Mouse (Mus musculus) embryonic facial prominence, embryonic 13.5 days (tissue): Measurements from ENCODE around the gene Arhgef28. TPM values are rescaled to one million over a fixed set of nuclear protein-coding genes. Genes with fewer than 3 reads are reported as not detected.
A peak's percentile ranks its signal among the peaks of the same experiment; 100 is the strongest.

Experiments used
- ATAC-seq: fragments of 200-750 bp; cut with Nextera tagmentation; 2 replicates; pipeline ENCODE4 v1.8.0; 2017; ENCODE audit warnings: low read depth; ENCODE audit not compliant: insufficient number of reproducible peaks, insufficient read depth, low FRiP score, low TSS enrichment
- H3K27ac ChIP-seq: fragments of 300-500 bp; sonication (generic); 2 replicates; pipeline ENCODE4 v1.5.1; 2015; ENCODE audit warnings: moderate library complexity, mild to moderate bottlenecking, inconsistent platforms
- H3K27me3 ChIP-seq: fragments of 300-500 bp; sonication (generic); 2 replicates; pipeline ENCODE4 v1.6.1; 2015; ENCODE audit warnings: mild to moderate bottlenecking, inconsistent platforms
- H3K36me3 ChIP-seq: fragments of 300-500 bp; sonication (generic); 2 replicates; pipeline ENCODE4 v1.6.1; 2015; ENCODE audit warnings: mild to moderate bottlenecking, inconsistent platforms
- H3K4me1 ChIP-seq: fragments of 300-500 bp; sonication (generic); 2 replicates; pipeline ENCODE4 v1.6.1; 2015; ENCODE audit warnings: inconsistent platforms
- H3K4me2 ChIP-seq: fragments of 300-500 bp; sonication (generic); 2 replicates; pipeline ENCODE4 v1.6.1; 2015; ENCODE audit warnings: moderate library complexity, mild to moderate bottlenecking, inconsistent platforms
- H3K4me3 ChIP-seq: fragments of 300-500 bp; sonication (generic); 2 replicates; pipeline ENCODE4 v1.5.1; 2015; ENCODE audit warnings: mild to moderate bottlenecking, inconsistent platforms
- H3K9ac ChIP-seq: fragments of 300-500 bp; sonication (generic); 2 replicates; pipeline ENCODE4 v1.6.1; 2015; ENCODE audit warnings: mild to moderate bottlenecking, inconsistent platforms
- H3K9me3 ChIP-seq: fragments of 300-500 bp; sonication (generic); 2 replicates; pipeline ENCODE4 v1.6.1; 2016; ENCODE audit warnings: inconsistent platforms
- WGBS: fragments of 180-500 bp; shearing (Covaris S2); methylation state at CpG from one replicate; pipeline ENCODE4 v1.1.7; 2015; ENCODE audit warnings: mixed read lengths; 5-methylcytosine and 5-hydroxymethylcytosine counted together
- polyA plus RNA-seq: library from polyadenylated mRNA; unstranded; fragments of >200 nt; fragmentation: Nextera tagmentation; extraction: Ambion mirVana; gene quantifications from 2 replicates; pipeline ENCODE4 v1.2.1, GENCODE M21; 2015

Arhgef28 gene
- polyA plus RNA-seq, 1 experiment from 2014 or later: 12.9 TPM

DNA sequence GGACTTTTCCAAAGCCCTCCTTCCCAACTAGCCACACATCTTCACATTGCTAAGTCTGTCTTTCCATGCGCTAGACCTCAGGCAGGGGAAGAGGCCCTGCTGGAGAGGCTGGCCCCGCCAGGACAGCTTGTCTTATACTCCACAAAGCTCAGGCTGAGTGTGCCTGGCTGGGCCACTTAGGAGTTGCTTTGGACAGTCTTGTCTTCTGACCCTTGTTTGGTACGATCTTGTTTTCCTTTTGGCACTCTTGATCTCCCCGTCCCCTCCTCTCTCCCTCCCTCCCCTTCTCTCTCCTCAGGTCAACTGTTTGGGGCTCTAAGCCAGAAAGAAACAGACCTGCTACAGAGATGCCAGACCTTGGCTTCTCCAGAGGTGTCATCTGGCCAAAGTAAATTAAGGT, 110.3 kb downstream of the Arhgef28 start:
- Histone ChIP-seq H3K27me3 (no peaks in the 10 kb centered on the region; the same call in 1 of the 2 replicates), H3K4me3 (no peak overlapping the region), H3K4me1 (peaks cover 31% of the 10 kb centered on the region), H3K9me3 (no peaks in the 10 kb centered on the region), H3K36me3 (no peaks in the 10 kb centered on the region), H3K4me2 (no peak overlapping the region), H3K27ac (no peak overlapping the region), H3K9ac (no peak overlapping the region)
- no peak for ATAC-seq
- 56% methylated on average over 4 of the region's 4 CpGs for WGBS

DNA sequence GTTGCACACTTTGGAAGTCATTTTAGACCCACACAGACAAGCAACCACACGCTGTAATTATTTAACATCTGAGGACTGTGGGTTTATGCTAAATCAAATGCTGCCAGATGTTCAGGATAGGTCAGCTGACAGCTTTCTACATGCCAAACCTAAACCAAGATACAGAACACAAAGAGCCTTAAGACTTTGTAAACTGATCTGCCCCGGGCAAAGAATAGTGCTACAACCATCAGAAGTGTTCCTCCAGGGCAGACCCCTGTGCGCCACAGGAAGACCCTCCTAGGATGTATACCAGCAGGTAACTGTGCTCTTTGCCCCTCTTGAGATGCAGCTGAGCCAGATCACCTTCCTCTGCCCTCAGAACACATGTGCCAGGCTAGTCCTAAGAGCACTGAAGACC, 111.9 kb downstream of the Arhgef28 start:
- no peak overlapping the region for H3K9ac ChIP-seq
- peak overlapping the region; percentile 55 for H3K27ac ChIP-seq
- 0 out of 2 replicates have a peak overlapping the region, but pooled peaks have one; percentile 11 for H3K4me2 ChIP-seq
- 11% methylated on average over 3 of the region's 3 CpGs for WGBS
- ATAC-seq: peak; percentile 32; the same call in 1 of the 2 replicates
- peaks cover 31% of the 10 kb centered on the region for H3K4me1 ChIP-seq
- no peaks in the 10 kb centered on the region; the same call in 1 of the 2 replicates for H3K27me3 ChIP-seq
- H3K36me3 ChIP-seq: no peaks in the 10 kb centered on the region
- no peaks in the 10 kb centered on the region for H3K9me3 ChIP-seq
- no peak overlapping the region for H3K4me3 ChIP-seq

DNA sequence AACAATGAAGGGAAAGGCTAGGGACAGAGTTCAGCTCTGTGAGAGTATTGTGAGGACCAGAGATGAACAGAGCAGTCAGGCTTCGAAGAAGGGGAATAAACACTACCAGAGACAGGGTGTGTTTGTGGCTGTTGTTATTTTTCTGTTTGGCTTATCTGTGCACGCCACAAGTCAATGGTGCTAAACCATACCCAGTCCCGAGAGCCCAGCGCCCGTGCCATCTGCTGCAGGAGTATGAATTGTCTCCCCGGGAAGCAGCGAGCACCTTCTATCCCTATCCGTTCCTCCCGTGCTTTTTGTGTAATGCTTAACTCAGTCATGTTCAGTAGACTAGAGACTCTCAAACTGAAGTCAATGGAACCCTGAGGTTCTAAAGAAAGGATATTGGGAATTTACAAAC, 112.8 kb downstream of the Arhgef28 start:
- no peaks in the 10 kb centered on the region for H3K36me3 ChIP-seq
- H3K9ac ChIP-seq: no peak overlapping the region
- no peak for ATAC-seq
- WGBS: 60% methylated on average over 9 of the region's 9 CpGs
- H3K27ac ChIP-seq: 0 out of 2 replicates have a peak overlapping the region, but pooled peaks have one; percentile 2
- no peak overlapping the region for H3K4me3 ChIP-seq
- H3K4me2 ChIP-seq: peak overlapping the region; percentile 20
- no peaks in the 10 kb centered on the region for H3K9me3 ChIP-seq
- no peaks in the 10 kb centered on the region; the same call in 1 of the 2 replicates for H3K27me3 ChIP-seq
- H3K4me1 ChIP-seq: peaks cover 31% of the 10 kb centered on the region

DNA sequence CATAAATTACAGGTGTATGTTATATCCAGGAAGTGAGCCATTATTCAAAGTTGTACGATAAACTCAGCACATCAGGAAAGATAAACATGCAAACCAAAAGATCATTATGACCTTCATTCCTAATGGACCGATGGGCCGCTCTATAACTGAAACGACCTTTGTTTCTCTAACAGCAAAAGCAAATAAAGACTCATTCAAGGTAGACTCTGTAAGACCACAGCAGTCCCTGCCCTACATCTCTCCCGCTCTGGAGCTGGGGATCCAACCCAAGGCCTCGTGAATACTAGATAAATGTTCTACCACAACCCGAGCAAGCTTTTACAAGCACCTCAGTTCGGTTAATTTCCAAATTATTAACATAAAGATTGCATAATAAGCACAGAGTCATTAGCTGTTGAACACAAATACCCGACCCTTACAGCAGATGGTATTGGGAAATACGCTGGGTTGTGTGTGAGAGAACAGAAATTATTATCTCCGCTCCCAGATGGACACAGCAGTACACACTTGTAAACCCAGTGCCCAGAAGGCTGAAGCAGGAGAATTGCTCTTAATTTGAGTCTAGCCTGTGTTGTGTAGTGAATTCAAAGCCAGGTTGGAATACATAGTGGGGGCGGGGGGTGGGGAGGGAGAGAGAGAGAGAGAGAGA, 113.8 kb downstream of the Arhgef28 start:
- no peaks in the 10 kb centered on the region; the same call in 1 of the 2 replicates for H3K27me3 ChIP-seq
- H3K4me3 ChIP-seq: no peak overlapping the region
- no peak for ATAC-seq
- peaks cover 31% of the 10 kb centered on the region for H3K4me1 ChIP-seq
- no peak overlapping the region for H3K27ac ChIP-seq
- H3K9ac ChIP-seq: no peak overlapping the region
- no peaks in the 10 kb centered on the region for H3K36me3 ChIP-seq
- H3K9me3 ChIP-seq: no peaks in the 10 kb centered on the region
- H3K4me2 ChIP-seq: no peak overlapping the region
- WGBS: 88% methylated on average over 12 of the region's 12 CpGs

DNA sequence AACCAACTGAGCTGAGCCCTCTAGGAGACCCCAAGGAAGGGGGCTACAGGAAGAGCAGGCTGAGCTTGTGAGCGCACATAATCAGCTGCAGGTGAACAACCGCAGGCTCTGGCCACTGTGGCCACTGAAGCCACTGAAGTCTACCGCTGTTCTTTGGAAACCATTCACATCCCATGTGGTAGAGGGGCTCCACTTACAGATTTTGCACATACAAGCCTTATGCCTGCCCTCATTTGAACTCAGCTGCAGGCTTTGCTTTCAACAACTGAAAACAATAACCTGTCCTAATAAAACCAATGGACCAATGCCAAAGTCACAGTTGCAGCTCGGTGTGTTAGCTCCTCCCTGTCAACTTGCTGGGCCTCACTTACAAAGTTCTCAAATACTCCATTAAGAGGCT, 126.6 kb downstream of the Arhgef28 start:
- Histone ChIP-seq H3K27me3 (no peaks in the 10 kb centered on the region), H3K27ac (0 out of 2 replicates have a peak overlapping the region, but pooled peaks have one; percentile 4), H3K9ac (no peak overlapping the region), H3K4me2 (no peak overlapping the region), H3K4me1 (peaks cover 7% of the 10 kb centered on the region), H3K36me3 (no peaks in the 10 kb centered on the region), H3K4me3 (no peak overlapping the region), H3K9me3 (no peaks in the 10 kb centered on the region)
- ATAC-seq: no peak
- WGBS: 51% methylated on average over 4 of the region's 4 CpGs

DNA sequence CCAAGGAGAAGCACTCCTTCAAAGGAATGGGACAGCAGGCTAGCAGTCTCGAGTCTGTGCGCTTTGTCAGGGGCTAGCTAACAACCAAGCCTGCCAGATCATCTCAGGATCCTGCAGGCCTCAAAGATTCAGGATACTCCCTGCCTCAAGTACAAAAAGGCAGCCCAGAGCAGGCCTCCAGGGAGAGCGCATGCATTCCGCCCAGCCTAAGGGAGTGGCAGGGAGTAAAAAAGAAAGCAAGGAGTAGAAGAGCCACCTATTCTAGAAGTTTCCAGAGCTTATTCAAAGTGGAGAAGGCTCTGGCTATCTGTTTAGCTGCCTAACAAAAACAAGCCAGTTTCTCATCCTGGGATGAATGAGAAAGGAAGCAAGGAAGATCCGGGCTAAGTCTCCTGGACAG, 128.0 kb downstream of the Arhgef28 start:
- Histone ChIP-seq H3K4me2 (no peak overlapping the region), H3K9ac (no peak overlapping the region), H3K36me3 (no peaks in the 10 kb centered on the region), H3K4me3 (no peak overlapping the region), H3K9me3 (no peaks in the 10 kb centered on the region), H3K4me1 (peaks cover 7% of the 10 kb centered on the region), H3K27ac (no peak overlapping the region), H3K27me3 (no peaks in the 10 kb centered on the region)
- no peak for ATAC-seq
- WGBS: 83% methylated on average over 5 of the region's 5 CpGs

DNA sequence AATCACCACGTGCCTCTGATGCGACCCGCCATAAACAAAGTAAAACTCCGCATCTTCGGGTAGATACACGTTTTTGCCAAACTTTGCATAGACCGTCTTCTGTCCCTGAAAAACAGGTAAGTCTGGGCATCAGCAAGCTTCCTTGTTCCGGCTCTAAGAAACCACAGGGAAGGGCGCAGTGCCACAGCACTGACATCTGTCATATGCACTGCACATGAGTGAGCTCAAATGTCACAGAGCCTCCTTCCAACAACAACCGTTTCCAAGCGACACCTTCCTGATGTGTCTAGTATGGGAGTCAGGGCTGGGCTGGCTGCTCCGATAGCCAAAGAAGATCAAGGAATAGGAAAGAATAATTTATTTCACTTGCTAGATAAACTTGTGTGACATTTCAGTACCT, 129.0 kb downstream of the Arhgef28 start:
- WGBS: 85% methylated on average over 12 of the region's 12 CpGs
- Histone ChIP-seq H3K27ac (no peak overlapping the region), H3K4me2 (no peak overlapping the region), H3K36me3 (no peaks in the 10 kb centered on the region), H3K9me3 (no peaks in the 10 kb centered on the region), H3K4me1 (peaks cover 7% of the 10 kb centered on the region), H3K27me3 (no peaks in the 10 kb centered on the region), H3K9ac (no peak overlapping the region), H3K4me3 (no peak overlapping the region)
- ATAC-seq: no peak

DNA sequence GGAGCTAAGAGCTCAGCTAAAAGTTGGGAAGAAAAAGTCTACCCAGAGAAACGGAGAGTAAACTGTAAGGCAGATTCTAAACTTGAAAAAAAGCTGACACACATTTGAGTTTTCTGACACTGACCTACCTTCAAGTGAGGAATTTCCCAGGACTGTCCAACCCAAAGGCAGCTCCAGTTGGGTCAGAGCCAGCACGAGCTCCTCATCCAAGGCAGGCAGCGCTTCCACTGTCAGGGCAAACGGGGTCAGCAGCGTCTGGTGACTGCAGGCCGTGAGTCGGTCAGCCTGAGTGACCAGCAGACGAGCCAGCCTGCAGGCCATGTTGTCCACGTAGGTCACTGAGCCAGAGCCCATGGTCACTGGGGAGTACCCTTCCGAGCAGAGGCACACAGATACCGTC, 131.4 kb downstream of the Arhgef28 start:
- no peak overlapping the region for H3K4me2 ChIP-seq
- ATAC-seq: no peak
- no peaks in the 10 kb centered on the region for H3K27me3 ChIP-seq
- no peak overlapping the region for H3K27ac ChIP-seq
- WGBS: 54% methylated on average over 11 of the region's 11 CpGs
- H3K36me3 ChIP-seq: no peaks in the 10 kb centered on the region
- H3K4me3 ChIP-seq: no peak overlapping the region
- no peaks in the 10 kb centered on the region for H3K9me3 ChIP-seq
- H3K4me1 ChIP-seq: peaks cover 6% of the 10 kb centered on the region
- no peak overlapping the region for H3K9ac ChIP-seq

DNA sequence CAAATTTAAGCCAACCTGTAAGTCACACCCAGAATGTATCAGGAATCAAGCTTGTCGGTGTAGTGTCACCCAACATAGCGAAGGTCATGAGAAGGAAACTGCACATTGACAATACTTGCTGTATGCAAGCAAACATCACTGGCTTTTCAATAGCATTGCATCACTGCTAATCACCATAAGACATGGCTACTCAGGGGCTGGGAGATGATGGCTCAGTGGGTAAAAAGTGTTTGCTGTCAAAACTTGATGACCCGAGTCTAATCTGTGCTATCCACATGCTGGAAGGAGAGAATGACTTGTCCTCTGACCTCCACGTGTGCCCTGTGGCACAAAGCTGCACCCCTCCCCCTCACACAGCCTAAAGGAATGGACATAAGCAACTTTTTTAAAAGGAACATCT, 133.0 kb downstream of the Arhgef28 start:
- Histone ChIP-seq H3K4me1 (no peaks in the 10 kb centered on the region), H3K9me3 (no peaks in the 10 kb centered on the region), H3K27me3 (no peaks in the 10 kb centered on the region), H3K4me2 (no peak overlapping the region), H3K27ac (no peak overlapping the region), H3K9ac (no peak overlapping the region), H3K36me3 (no peaks in the 10 kb centered on the region), H3K4me3 (no peak overlapping the region)
- 68% methylated on average over 4 of the region's 4 CpGs for WGBS
- no peak for ATAC-seq

DNA sequence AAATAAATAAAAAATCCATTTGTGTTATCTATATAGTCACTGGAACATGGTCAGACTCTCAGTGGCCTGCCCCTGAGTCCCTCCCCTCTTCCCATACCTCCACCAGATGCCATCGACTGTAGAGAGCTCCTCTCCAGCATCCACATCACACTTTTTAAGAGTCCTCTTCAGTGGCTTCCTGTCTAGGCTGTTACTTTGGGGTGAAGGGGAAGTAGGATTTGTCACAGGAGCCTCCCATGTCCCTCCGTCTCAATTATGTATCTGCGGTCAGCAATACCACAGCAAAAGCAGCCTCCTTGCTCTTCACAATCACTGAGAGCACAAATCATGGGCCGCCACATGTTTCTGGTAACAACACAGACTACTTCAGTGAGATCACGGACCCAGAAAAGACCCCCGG, 135.8 kb downstream of the Arhgef28 start:
- H3K27ac ChIP-seq: no peak overlapping the region
- no peak overlapping the region for H3K4me3 ChIP-seq
- no peaks in the 10 kb centered on the region for H3K9me3 ChIP-seq
- H3K4me2 ChIP-seq: no peak overlapping the region
- H3K4me1 ChIP-seq: 0 out of 2 replicates have a peak, but pooled peaks cover 5% of the 10 kb centered on the region
- 94% methylated on average over 6 of the region's 6 CpGs for WGBS
- no peaks in the 10 kb centered on the region for H3K27me3 ChIP-seq
- no peaks in the 10 kb centered on the region for H3K36me3 ChIP-seq
- H3K9ac ChIP-seq: no peak overlapping the region
- no peak for ATAC-seq

DNA sequence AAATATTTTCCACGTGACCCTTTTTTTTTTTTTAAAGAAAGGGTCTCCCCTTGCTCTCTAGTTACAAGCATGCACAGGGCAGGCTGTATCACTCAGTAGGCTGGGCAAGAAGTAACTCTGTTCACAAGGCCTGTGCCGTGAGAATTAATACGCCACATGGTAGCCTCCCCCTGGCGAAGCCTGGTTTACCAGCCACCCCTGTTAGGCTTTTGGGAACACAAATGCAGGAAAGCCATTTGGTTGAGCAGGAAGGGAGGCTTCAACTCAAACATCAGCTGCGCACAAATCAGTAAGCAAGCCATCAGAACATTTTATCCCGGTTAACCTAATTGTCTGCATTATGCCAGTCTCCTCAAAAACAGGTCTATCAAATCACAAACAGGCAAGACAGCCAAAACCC, 136.6 kb downstream of the Arhgef28 start:
- Histone ChIP-seq H3K27me3 (no peaks in the 10 kb centered on the region), H3K9me3 (no peaks in the 10 kb centered on the region), H3K27ac (no peak overlapping the region), H3K4me2 (no peak overlapping the region), H3K4me1 (0 out of 2 replicates have a peak, but pooled peaks cover 5% of the 10 kb centered on the region), H3K4me3 (no peak overlapping the region), H3K36me3 (no peaks in the 10 kb centered on the region), H3K9ac (no peak overlapping the region)
- ATAC-seq: no peak
- 88% methylated on average over 6 of the region's 6 CpGs for WGBS

DNA sequence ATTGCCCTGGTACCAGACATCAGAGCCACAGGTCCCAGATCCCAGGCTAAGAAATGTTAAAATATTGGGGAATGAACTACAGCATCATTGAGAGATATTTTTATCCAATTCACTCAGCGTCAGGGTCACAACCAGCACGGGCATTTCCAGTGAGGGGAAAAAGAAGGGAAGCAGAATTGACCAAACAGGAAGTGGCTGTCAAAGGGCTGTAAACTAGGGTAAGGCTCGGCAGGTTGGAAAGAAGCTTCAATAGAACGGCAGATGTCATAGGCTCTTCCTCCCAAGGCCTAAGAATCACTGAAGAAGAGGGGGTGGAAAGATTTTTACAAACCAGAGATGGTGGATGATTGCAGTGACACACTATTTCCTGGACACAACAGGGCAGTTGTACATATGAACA, 143.4 kb downstream of the Arhgef28 start:
- Histone ChIP-seq H3K27me3 (no peaks in the 10 kb centered on the region), H3K36me3 (no peaks in the 10 kb centered on the region), H3K9me3 (no peaks in the 10 kb centered on the region), H3K4me2 (no peak overlapping the region), H3K4me3 (no peak overlapping the region), H3K9ac (no peak overlapping the region), H3K4me1 (0 out of 2 replicates have a peak, but pooled peaks cover 5% of the 10 kb centered on the region), H3K27ac (no peak overlapping the region)
- WGBS: 66% methylated on average over 4 of the region's 4 CpGs
- no peak for ATAC-seq
